Mouse (Mus musculus) MEL (cell line): Measurements from ENCODE around the gene Nr4a1. TPM values are rescaled to one million over a fixed set of nuclear protein-coding genes. Genes with fewer than 3 reads are reported as not detected.

ENCODE experiments used
- DNase-seq: peaks from one replicate; pipeline ENCODE4 v3.0.0; 2011; ENCODE audit warnings: low read depth, low spot score
- H3K27ac ChIP-seq: 2 replicates; pipeline ENCODE4 v1.5.1; 2012; ENCODE audit warnings: low read depth, mild to moderate bottlenecking, control low read depth, low read length, moderate library complexity; ENCODE audit not compliant: control insufficient read depth
- H3K27me3 ChIP-seq, 2 experiments: fragments of 150-350 bp in 1 of 2; sonication (generic) in 1 of 2; 2 replicates each; pipeline ENCODE4 v1.6.1; 2012; ENCODE audit warnings: low read length in 2 of 2, mild to moderate bottlenecking in 2 of 2, improper control_type of control experiment in 1 of 2, moderate library complexity in 1 of 2; ENCODE audit not compliant: insufficient read depth in 2 of 2, control insufficient read depth in 1 of 2
- H3K36me3 ChIP-seq, 2 experiments: 2 replicates each; pipeline ENCODE4 v1.6.1; 2012 to 2014; ENCODE audit warnings: low read length in 2 of 2, improper control_type of control experiment in 1 of 2, inconsistent platforms in 1 of 2, mild to moderate bottlenecking in 1 of 2; ENCODE audit not compliant: insufficient read depth in 2 of 2, control insufficient read depth in 1 of 2
- H3K4me1 ChIP-seq, 2 experiments: fragments of 150-350 bp in 1 of 2; sonication (generic) in 1 of 2; 2 replicates each; pipeline ENCODE4 v1.6.1; 2012; ENCODE audit warnings: low read length in 2 of 2, improper control_type of control experiment in 1 of 2, mild to moderate bottlenecking in 1 of 2; ENCODE audit not compliant: insufficient read depth in 2 of 2, control insufficient read depth in 1 of 2
- H3K4me3 ChIP-seq, 2 experiments: fragments of 150-350 bp in 1 of 2; sonication (generic) in 1 of 2; 2 replicates each; pipeline ENCODE4 v1.5.1; 2012; ENCODE audit warnings: low read depth in 2 of 2, low read length in 2 of 2, mild to moderate bottlenecking in 2 of 2, moderate library complexity in 2 of 2, control low read depth in 1 of 2, improper control_type of control experiment in 1 of 2; ENCODE audit not compliant: control insufficient read depth in 1 of 2, insufficient read depth in 1 of 2
- H3K79me2 ChIP-seq: 2 replicates; pipeline ENCODE4 v1.6.1; 2012; ENCODE audit warnings: mild to moderate bottlenecking, low read length, moderate library complexity; ENCODE audit not compliant: control insufficient read depth, poor library complexity, insufficient read depth
- H3K9ac ChIP-seq: 2 replicates; pipeline ENCODE4 v1.6.1; 2012; ENCODE audit warnings: low read depth, mild to moderate bottlenecking, control low read depth, low read length, moderate library complexity; ENCODE audit not compliant: control insufficient read depth, poor library complexity, severe bottlenecking
- H3K9me3 ChIP-seq: fragments of 150-350 bp; sonication (generic); replicated peaks from 2 replicates; pipeline ENCODE4 v1.6.1; 2012; ENCODE audit warnings: mild to moderate bottlenecking, low read length, improper control_type of control experiment, moderate library complexity; ENCODE audit not compliant: insufficient read depth
- CTCF ChIP-seq, 3 experiments: IDR thresholded peaks in 2 of 3; conservative IDR thresholded peaks in 1 of 3; 2 replicates each; pipeline ENCODE4 v1.5.1; 2011 to 2012; ENCODE audit warnings: low read length in 3 of 3, low read depth in 2 of 3, mild to moderate bottlenecking in 2 of 3, improper control_type of control experiment in 1 of 3, inconsistent platforms in 1 of 3, mixed read lengths in 1 of 3, moderate library complexity in 1 of 3; ENCODE audit not compliant: control insufficient read depth in 1 of 3, insufficient read depth in 1 of 3, poor library complexity in 1 of 3, severe bottlenecking in 1 of 3
- ELF1 ChIP-seq: IDR thresholded peaks from 2 replicates; pipeline ENCODE4 v1.6.1; 2014; ENCODE audit warnings: low read depth, mild to moderate bottlenecking, inconsistent platforms, low read length, improper control_type of control experiment, moderate library complexity
- MAX ChIP-seq: IDR thresholded peaks from 2 replicates; pipeline ENCODE4 v1.6.1; 2011; ENCODE audit warnings: low read length, improper control_type of control experiment
- POLR2A ChIP-seq, 2 experiments: IDR thresholded peaks; 2 replicates each; pipeline ENCODE4 v1.6.1; 2011 to 2012; ENCODE audit warnings: low read length in 2 of 2, mild to moderate bottlenecking in 2 of 2, control low read depth in 1 of 2, improper control_type of control experiment in 1 of 2, low read depth in 1 of 2, moderate library complexity in 1 of 2; ENCODE audit not compliant: control insufficient read depth in 1 of 2, insufficient read depth in 1 of 2, poor library complexity in 1 of 2
- POLR2AphosphoS2 ChIP-seq: IDR thresholded peaks from 2 replicates; pipeline ENCODE4 v1.6.1; 2011; ENCODE audit warnings: low read length, improper control_type of control experiment
- RAD21 ChIP-seq: IDR thresholded peaks from 2 replicates; pipeline ENCODE4 v1.6.1; 2011; ENCODE audit warnings: mild to moderate bottlenecking, low read depth, low read length, improper control_type of control experiment
- SIN3A ChIP-seq: IDR thresholded peaks from 2 replicates; pipeline ENCODE4 v1.6.1; 2012; ENCODE audit warnings: low read length, improper control_type of control experiment, inconsistent platforms
- SMC3 ChIP-seq: IDR thresholded peaks from 2 replicates; pipeline ENCODE4 v1.6.1; 2011; ENCODE audit warnings: low read depth, low read length, improper control_type of control experiment
- ZC3H11A ChIP-seq: IDR thresholded peaks from 2 replicates; pipeline ENCODE4 v1.6.1; 2012; ENCODE audit warnings: low read depth, mild to moderate bottlenecking, inconsistent platforms, low read length, improper control_type of control experiment
- ZMIZ1 ChIP-seq: IDR thresholded peaks from 2 replicates; pipeline ENCODE4 v1.6.1; 2012; ENCODE audit warnings: low read depth, mild to moderate bottlenecking, inconsistent platforms, low read length, improper control_type of control experiment, moderate library complexity
- polyA plus RNA-seq, 2 experiments: library from polyadenylated mRNA; stranded (reverse) in 1 of 2; unstranded in 1 of 2; fragments of >175 nt in 1 of 2; fragments of >200 nt in 1 of 2; gene quantifications; 2 replicates each; pipeline versions ENCODE4 v1.2.1 to v1.2.4; 2012; ENCODE audit warnings: low replicate concordance in 2 of 2, low read depth in 1 of 2; ENCODE audit not compliant: insufficient read length in 2 of 2, insufficient read depth in 1 of 2, missing spikeins in 1 of 2
- total RNA-seq: library from RNA; depleted of rRNA; stranded (reverse); fragments of 300-350 nt; gene quantifications from 2 replicates; pipeline ENCODE4 v1.2.3, GENCODE M21; 2012

Nr4a1 gene
- total and polyA plus RNA-seq, 3 experiments, result 2.0 to 12.8 TPM; not detected in 1

- Histone ChIP-seq H3K4me1 (peaks cover 4 to 15% of the 10 kb centered on the region in 2 experiments; a peak in 3 of 4 replicates), H3K79me2 (no peaks in the 10 kb centered on the region), H3K27me3 (no peaks in the 10 kb centered on the region), H3K27ac (no peak overlapping the region), H3K9ac (no peak overlapping the region), H3K9me3 (no peaks in the 10 kb centered on the region), H3K36me3 (peaks cover 0 to 4% of the 10 kb centered on the region in 2 experiments; a peak in 1 of 4 replicates), H3K4me3 (peak overlapping the region; percentile 12 to 40; a peak in 3 of 4 replicates)
- peak; percentile 74 for DNase-seq
- TF ChIP-seq SMC3 (peak; percentile 69), POLR2AphosphoS2 (no peak), SIN3A (0 out of 2 replicates have a peak, but pooled peaks have one; percentile 3), CTCF (IDR thresholded peaks at IDR 0.05 in 2 of 3, conservative IDR thresholded peaks at IDR 0.05 in 1 of 3; ENCODE audit: control insufficient read depth in 1 of 3, insufficient read depth in 1 of 3, low read depth in 2 of 3, low read length in 3 of 3, poor library complexity in 1 of 3, severe bottlenecking in 1 of 3) (peak; percentile 64 to 88 (median 86)), ZC3H11A (peak; percentile 32), POLR2A (IDR thresholded peaks at IDR 0.05; ENCODE audit: control insufficient read depth in 1 of 2, insufficient read depth in 1 of 2, low read depth in 1 of 2, low read length in 2 of 2, poor library complexity in 1 of 2) (no peak), RAD21 (peak; percentile 75)
These were observed 32.6 kb upstream of the Nr4a1 start for GRCm38 (mm10) chr15:101221298-101222104.

- DNase-seq, result peak; percentile 44
- Histone ChIP-seq H3K27me3 (no peaks in the 10 kb centered on the region), H3K4me3 (peak overlapping the region; percentile 1 to 81; a peak in 2 of 4 replicates), H3K9me3 (no peaks in the 10 kb centered on the region), H3K9ac (no peak overlapping the region), H3K79me2 (no peaks in the 10 kb centered on the region), H3K27ac (no peak overlapping the region), H3K4me1 (peaks cover 4 to 15% of the 10 kb centered on the region in 2 experiments; a peak in 3 of 4 replicates), H3K36me3 (peaks cover 0 to 4% of the 10 kb centered on the region in 2 experiments; a peak in 1 of 4 replicates)
- TF ChIP-seq ELF1, result no peak
- 0 out of 4 replicates have a peak, but pooled peaks of 1 of the 2 experiments have one; percentile 8 for TF ChIP-seq POLR2A (IDR thresholded peaks at IDR 0.05; ENCODE audit: control insufficient read depth in 1 of 2, insufficient read depth in 1 of 2, low read depth in 1 of 2, low read length in 2 of 2, poor library complexity in 1 of 2)
These were observed 31.1 kb upstream of the Nr4a1 start for GRCm38 (mm10) chr15:101222897-101223482.

- Histone ChIP-seq H3K4me3 (peak overlapping the region; percentile 75 to 81), H3K9me3 (no peaks in the 10 kb centered on the region), H3K36me3 (peaks cover 0 to 4% of the 10 kb centered on the region in 2 experiments; a peak in 1 of 4 replicates), H3K27me3 (no peaks in the 10 kb centered on the region), H3K9ac (peak overlapping the region; percentile 84), H3K27ac (no peak overlapping the region), H3K79me2 (no peaks in the 10 kb centered on the region), H3K4me1 (peaks cover 4 to 15% of the 10 kb centered on the region in 2 experiments; a peak in 3 of 4 replicates)
- no peak for TF ChIP-seq ZMIZ1
- TF ChIP-seq MAX, result 0 out of 2 replicates have a peak, but pooled peaks have one; percentile 2
- TF ChIP-seq CTCF (IDR thresholded peaks at IDR 0.05 in 2 of 3, conservative IDR thresholded peaks at IDR 0.05 in 1 of 3; ENCODE audit: control insufficient read depth in 1 of 3, insufficient read depth in 1 of 3, low read depth in 2 of 3, low read length in 3 of 3, poor library complexity in 1 of 3, severe bottlenecking in 1 of 3), result no peak
- DNase-seq, result no peak
These were observed 30.5 kb upstream of the Nr4a1 start for GRCm38 (mm10) chr15:101223596-101223995.
